Mouse (Mus musculus) embryonic facial prominence, embryonic 14.5 days (tissue): ENCODE measurements at regions not wholly inside any gene's neighbourhood (a gene's known extent, or its start where the extent isn't known, plus 50 kb on each side); places are given as distances from the start of the nearest gene placed in this dataset.
A peak's percentile ranks its signal among the peaks of the same experiment; 100 is the strongest.

ENCODE experiments used
- ATAC-seq: fragments of 200-750 bp; cut with Nextera tagmentation; 2 replicates; pipeline ENCODE4 v1.8.0; 2017; ENCODE audit warnings: low read depth, moderate number of reproducible peaks, moderate TSS enrichment
- DNase-seq: peaks from one replicate; pipeline ENCODE4 v3.0.0-alpha.2; 2015; ENCODE audit warnings: low spot score
- H3K27ac ChIP-seq: fragments of 300-500 bp; sonication (generic); replicated peaks from 2 replicates; pipeline ENCODE4 v1.5.1; 2014; ENCODE audit warnings: low read depth, mild to moderate bottlenecking, low read length, moderate library complexity
- H3K27me3 ChIP-seq: fragments of 300-500 bp; sonication (generic); replicated peaks from 2 replicates; pipeline ENCODE4 v1.6.1; 2014; ENCODE audit warnings: low read length; ENCODE audit not compliant: control insufficient read depth, insufficient read depth
- H3K36me3 ChIP-seq: fragments of 300-500 bp; sonication (generic); 2 replicates; pipeline ENCODE4 v1.6.1; 2014; ENCODE audit warnings: low read length, mixed read lengths; ENCODE audit not compliant: control insufficient read depth, insufficient read depth
- H3K4me1 ChIP-seq: fragments of 300-500 bp; sonication (generic); 2 replicates; pipeline ENCODE4 v1.6.1; 2014; ENCODE audit warnings: antibody characterized with exemption, low read length; ENCODE audit not compliant: control insufficient read depth, insufficient read depth
- H3K4me2 ChIP-seq: fragments of 300-500 bp; sonication (generic); 2 replicates; pipeline ENCODE4 v1.6.1; 2014; ENCODE audit warnings: low read depth, mild to moderate bottlenecking, low read length, moderate library complexity, mixed read lengths
- H3K4me3 ChIP-seq: fragments of 300-500 bp; sonication (generic); 2 replicates; pipeline ENCODE4 v1.5.1; 2014; ENCODE audit warnings: low read depth, mild to moderate bottlenecking, low read length
- H3K9ac ChIP-seq: fragments of 300-500 bp; sonication (generic); 2 replicates; pipeline ENCODE4 v1.6.1; 2014; ENCODE audit warnings: low read depth, mild to moderate bottlenecking, low read length, moderate library complexity, mixed read lengths
- H3K9me3 ChIP-seq: fragments of 300-500 bp; sonication (generic); 2 replicates; pipeline ENCODE4 v1.6.1; 2016; ENCODE audit warnings: low read length; ENCODE audit not compliant: control insufficient read depth
- WGBS: fragments of 180-500 bp; shearing (Covaris S2); extraction: QIAGEN DNeasy Blood & Tissue Kit; methylation state at CpG from one replicate; pipeline ENCODE4 v1.1.7; 2014; 5-methylcytosine and 5-hydroxymethylcytosine counted together

- Histone ChIP-seq H3K4me2 (no peak overlapping the region), H3K36me3 (no peaks in the 10 kb centered on the region), H3K9me3 (no peaks in the 10 kb centered on the region), H3K4me1 (peaks cover 4% of the 10 kb centered on the region; the same call in 1 of the 2 replicates), H3K27me3 (no peaks in the 10 kb centered on the region), H3K9ac (no peak overlapping the region), H3K27ac (no peak overlapping the region), H3K4me3 (no peak overlapping the region)
- WGBS = 85% methylated on average over 2 of the region's 2 CpGs
- DNase-seq = no peak
- ATAC-seq = no peak
Observed at GRCm38 (mm10) chr9:30186261-30186660, 223.3 kb upstream of the Ntm start.

DNA sequence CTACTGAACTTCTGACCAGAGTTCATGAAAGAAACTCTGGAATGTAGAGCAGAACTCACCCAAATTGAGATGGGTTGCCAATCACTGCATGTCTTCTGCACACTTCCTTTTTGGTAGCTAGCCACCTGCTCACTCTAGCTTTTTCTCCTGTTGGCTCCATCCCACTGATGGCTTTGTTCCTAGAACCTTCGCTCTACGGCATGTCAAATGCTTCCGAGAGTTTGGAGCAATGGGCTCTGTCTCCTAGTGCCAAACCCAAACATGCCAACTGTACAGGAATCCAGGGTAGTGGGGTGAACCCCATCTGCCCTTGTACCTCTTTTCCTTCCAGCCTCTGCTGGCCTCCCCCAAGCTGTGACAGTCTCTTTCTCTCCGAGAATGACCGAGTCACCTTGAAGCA, 227.1 kb upstream of the Ntm start:
- Histone ChIP-seq H3K9me3 (no peaks in the 10 kb centered on the region), H3K27me3 (no peaks in the 10 kb centered on the region), H3K4me2 (no peak overlapping the region), H3K4me1 (no peaks in the 10 kb centered on the region), H3K36me3 (no peaks in the 10 kb centered on the region), H3K4me3 (no peak overlapping the region), H3K27ac (no peak overlapping the region), H3K9ac (no peak overlapping the region)
- 93% methylated on average over 5 of the region's 5 CpGs for WGBS
- DNase-seq = no peak
- ATAC-seq = no peak

GRCm38 (mm10) chr9:30191119-30191518, 228.2 kb upstream of the Ntm start:
- Histone ChIP-seq H3K4me3 (no peak overlapping the region), H3K4me1 (no peaks in the 10 kb centered on the region), H3K27ac (no peak overlapping the region), H3K9ac (no peak overlapping the region), H3K9me3 (no peaks in the 10 kb centered on the region), H3K36me3 (no peaks in the 10 kb centered on the region), H3K27me3 (no peaks in the 10 kb centered on the region), H3K4me2 (no peak overlapping the region)
- no peak for ATAC-seq
- no peak for DNase-seq

- no peak for DNase-seq
- Histone ChIP-seq H3K4me3 (no peak overlapping the region), H3K9me3 (no peaks in the 10 kb centered on the region), H3K4me2 (no peak overlapping the region), H3K27me3 (no peaks in the 10 kb centered on the region), H3K4me1 (no peaks in the 10 kb centered on the region), H3K27ac (no peak overlapping the region), H3K36me3 (no peaks in the 10 kb centered on the region), H3K9ac (no peak overlapping the region)
- no peak for ATAC-seq
Observed at GRCm38 (mm10) chr9:30191902-30192301, 229.0 kb upstream of the Ntm start.

- H3K4me2 ChIP-seq = no peak overlapping the region
- DNase-seq (no peak), ATAC-seq (no peak)
- no peaks in the 10 kb centered on the region for H3K4me1 ChIP-seq
- H3K9ac ChIP-seq = no peak overlapping the region
- H3K36me3 ChIP-seq = no peaks in the 10 kb centered on the region
- 78% methylated on average over 3 of the region's 3 CpGs for WGBS
- H3K4me3 ChIP-seq = no peak overlapping the region
- no peak overlapping the region for H3K27ac ChIP-seq
- H3K9me3 ChIP-seq = no peaks in the 10 kb centered on the region
- no peaks in the 10 kb centered on the region for H3K27me3 ChIP-seq
Observed at GRCm38 (mm10) chr9:30194866-30195265, 231.9 kb upstream of the Ntm start.

- ATAC-seq (no peak), DNase-seq (no peak)
- Histone ChIP-seq H3K36me3 (no peaks in the 10 kb centered on the region), H3K4me1 (no peaks in the 10 kb centered on the region), H3K27ac (no peak overlapping the region), H3K9ac (no peak overlapping the region), H3K4me2 (no peak overlapping the region), H3K27me3 (no peaks in the 10 kb centered on the region), H3K4me3 (no peak overlapping the region), H3K9me3 (no peaks in the 10 kb centered on the region)
- 82% methylated on average over 3 of the region's 3 CpGs for WGBS
Observed at GRCm38 (mm10) chr9:30202411-30202810, 224.5 kb upstream of the Snx19 start.

DNA sequence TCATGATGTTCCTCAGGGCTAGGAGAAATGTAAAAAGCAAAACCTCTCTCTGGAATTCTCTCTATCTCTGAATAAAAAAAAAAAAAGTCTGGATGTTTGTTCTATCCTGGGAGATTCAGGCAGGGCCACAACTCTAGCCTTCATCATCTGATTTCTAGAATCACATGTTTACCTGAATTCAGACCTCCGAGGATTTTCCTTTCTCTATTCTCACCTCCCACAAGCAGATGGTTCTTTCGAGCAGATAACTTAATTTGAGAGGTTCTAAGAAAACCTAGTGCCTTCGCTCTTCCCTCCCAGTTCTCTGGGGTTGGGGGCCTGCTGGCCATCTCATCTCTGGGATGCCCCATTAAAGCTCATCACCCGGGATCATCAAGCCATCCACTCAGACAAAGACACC, 219.3 kb upstream of the Snx19 start:
- no peak overlapping the region for H3K4me3 ChIP-seq
- H3K27me3 ChIP-seq = no peaks in the 10 kb centered on the region
- H3K36me3 ChIP-seq = no peaks in the 10 kb centered on the region
- H3K27ac ChIP-seq = no peak overlapping the region
- H3K9ac ChIP-seq = no peak overlapping the region
- ATAC-seq = no peak
- H3K4me2 ChIP-seq = no peak overlapping the region
- H3K4me1 ChIP-seq = peaks cover 10% of the 10 kb centered on the region
- no peaks in the 10 kb centered on the region for H3K9me3 ChIP-seq
- DNase-seq = no peak
- 75% methylated on average over 4 of the region's 4 CpGs for WGBS

DNA sequence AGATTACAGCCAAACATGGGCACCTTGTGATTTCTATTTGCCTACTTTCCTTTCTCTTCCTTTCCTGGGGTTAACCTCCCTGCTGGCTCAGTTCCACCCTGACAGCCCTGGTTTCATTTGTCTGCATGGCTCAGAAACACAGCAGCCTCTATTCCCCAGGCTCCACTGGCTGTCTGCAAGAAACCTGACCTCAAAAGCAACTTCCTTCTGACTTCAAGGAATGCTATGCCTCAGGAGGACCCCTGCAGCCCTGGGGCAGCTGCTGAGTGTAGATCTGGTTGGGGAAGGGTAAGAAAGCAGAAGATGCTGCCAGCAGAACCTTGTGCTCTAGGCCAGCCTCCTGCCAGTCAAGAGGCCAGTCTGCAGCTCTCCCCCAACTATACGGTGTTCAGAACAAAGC, 217.1 kb upstream of the Snx19 start:
- no peaks in the 10 kb centered on the region for H3K9me3 ChIP-seq
- no peak overlapping the region for H3K27ac ChIP-seq
- no peaks in the 10 kb centered on the region for H3K27me3 ChIP-seq
- H3K9ac ChIP-seq = no peak overlapping the region
- H3K4me2 ChIP-seq = no peak overlapping the region
- peak; percentile 60; the same call in 1 of the 2 replicates for ATAC-seq
- peaks cover 10% of the 10 kb centered on the region for H3K4me1 ChIP-seq
- peak; percentile 77 for DNase-seq
- no peak overlapping the region for H3K4me3 ChIP-seq
- WGBS = 23% methylated on average over 1 of the region's 1 CpGs
- no peaks in the 10 kb centered on the region for H3K36me3 ChIP-seq

DNA sequence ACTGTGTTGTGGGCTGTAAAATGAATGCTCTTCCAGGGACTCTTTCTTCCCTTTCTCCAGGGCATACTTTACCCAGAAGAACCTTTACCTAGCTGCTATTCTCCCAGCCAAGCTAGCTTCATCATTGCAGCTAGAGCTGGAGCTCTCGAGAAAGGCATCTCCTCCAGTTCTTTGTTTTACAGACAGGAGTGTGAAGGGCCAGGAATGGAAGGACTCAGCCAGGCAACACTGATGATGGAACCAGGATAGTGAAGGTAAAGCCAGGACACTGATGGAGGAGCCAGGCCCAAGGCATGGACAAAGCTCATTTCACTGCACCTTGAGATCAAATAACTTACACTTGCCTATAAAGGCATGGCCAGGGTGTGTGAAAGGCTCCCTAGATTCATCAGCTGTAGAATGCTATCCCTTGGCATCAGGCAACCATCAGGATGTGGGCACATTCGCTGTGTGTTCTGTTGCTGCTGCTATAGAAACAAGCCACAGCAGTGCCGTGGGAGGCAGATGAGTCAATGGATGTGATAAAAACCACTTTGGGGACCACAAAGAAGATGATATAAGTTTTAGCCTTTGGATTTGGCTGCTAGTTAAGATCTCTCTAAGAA, 214.3 kb upstream of the Snx19 start:
- H3K27me3 ChIP-seq = no peaks in the 10 kb centered on the region
- ATAC-seq = no peak
- H3K27ac ChIP-seq = no peak overlapping the region
- no peak overlapping the region for H3K4me3 ChIP-seq
- no peak overlapping the region for H3K9ac ChIP-seq
- no peak overlapping the region for H3K4me2 ChIP-seq
- H3K4me1 ChIP-seq = peaks cover 10% of the 10 kb centered on the region
- H3K9me3 ChIP-seq = no peaks in the 10 kb centered on the region
- 85% methylated on average over 3 of the region's 3 CpGs for WGBS
- no peaks in the 10 kb centered on the region for H3K36me3 ChIP-seq
- no peak for DNase-seq
